Mouse (Mus musculus): ENCODE data around the gene Klhl6.

The Klhl6 gene

DNA sequence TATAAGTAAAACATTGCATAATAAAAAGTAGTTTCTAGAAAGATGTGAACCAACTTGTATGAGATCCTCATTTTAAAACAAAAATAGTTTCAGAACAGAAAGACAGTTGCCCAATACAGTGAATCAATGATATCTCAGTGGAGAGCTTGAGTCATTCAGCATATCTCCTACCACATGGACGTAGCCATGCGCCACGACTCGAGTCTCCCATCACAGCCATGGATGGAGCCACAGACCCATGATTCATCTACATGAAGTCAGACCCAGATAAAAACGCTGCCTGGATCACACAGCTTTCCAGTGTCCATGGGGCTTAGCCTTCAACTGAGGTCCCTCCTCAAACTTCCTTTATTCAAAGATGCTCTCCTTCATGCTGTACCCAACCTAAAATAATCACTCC is 13.3 kb downstream of the Klhl6 start:
- DNase-seq (ENCODE audit: low spot score): no peak

DNA sequence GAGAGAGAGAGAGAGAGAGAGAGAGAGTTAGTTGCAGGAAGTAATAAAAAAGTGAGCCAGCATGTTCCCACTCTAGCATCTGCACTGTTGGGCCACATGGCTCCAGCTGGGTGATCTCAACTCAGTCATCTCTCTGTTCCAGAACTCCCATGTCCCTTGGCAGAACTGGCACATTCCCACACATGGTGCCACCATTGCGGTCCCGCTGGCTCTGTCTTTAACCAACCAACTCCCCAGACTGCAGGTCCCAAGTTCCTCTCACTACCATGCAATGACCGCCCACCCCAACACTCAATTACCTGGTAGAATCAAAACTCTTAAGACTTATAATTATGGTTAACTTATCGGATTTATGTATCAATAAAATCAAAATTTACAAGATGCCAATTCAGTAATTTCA is 14.2 kb downstream of the Klhl6 start:
- no peak for DNase-seq (ENCODE audit: low spot score)

DNA sequence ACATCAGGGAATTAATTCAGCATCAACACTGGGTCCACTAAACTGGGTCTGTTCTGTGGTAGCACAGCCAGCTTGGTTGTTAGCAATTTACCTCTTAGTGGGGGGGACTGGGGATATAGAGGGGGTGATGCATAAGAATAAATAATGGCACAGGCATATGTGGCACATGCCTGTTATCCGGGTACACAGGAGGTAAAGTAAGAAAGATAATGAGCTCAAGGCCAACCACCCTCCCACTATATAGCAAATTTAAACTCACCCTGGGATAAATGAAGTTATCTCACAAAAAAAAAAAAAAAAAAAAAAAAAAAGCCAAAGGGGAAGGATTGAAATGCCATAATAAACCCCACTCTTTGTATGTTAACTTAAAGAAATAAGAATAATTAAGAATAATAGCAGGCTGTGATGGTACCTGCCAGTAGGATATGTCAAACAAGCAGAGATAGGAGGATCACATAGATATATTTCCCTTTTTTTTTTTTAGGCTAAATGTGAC is 14.9 kb downstream of the Klhl6 start:
- DNase-seq (ENCODE audit: low spot score): no peak

DNA sequence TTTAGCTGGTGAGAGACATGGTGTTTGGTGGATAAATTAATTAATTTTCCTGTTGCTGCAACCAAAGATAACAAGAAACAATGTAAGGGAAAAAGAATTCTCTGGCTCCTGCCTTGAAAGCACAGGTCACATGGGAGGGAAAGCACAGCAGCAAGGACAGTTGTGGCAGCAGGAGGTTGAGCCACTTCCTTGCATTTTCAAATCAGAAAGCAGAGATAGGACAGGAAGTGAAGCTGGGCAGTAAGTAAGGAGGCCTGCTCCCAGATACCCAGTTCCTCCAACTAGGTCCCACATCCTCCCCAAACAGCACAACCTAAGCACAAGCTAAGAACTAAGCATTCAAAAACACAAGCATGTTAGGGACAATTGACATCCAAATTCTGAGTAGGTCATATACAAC is 15.9 kb downstream of the Klhl6 start:
- no peak for DNase-seq (ENCODE audit: low spot score)

DNA sequence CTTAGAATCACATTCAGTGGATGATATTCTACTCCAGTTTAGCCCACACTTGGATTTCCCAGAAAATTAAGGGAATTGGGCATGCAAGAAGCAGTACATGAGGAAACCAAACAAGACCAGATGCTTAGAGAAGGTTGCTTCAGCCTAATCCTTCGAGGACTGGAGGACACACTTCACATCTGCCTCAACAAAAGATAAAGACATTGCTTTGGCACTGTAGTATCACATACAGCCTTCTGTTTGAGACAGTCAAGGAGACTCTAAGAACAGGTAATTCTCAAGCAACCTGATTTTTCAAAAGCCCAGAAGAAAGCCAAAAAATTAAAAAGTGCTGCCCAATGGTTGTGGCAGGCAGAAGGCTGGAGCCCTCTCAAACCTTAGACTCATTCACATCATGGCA is 16.4 kb downstream of the Klhl6 start:
- DNase-seq (ENCODE audit: low spot score): no peak

DNA sequence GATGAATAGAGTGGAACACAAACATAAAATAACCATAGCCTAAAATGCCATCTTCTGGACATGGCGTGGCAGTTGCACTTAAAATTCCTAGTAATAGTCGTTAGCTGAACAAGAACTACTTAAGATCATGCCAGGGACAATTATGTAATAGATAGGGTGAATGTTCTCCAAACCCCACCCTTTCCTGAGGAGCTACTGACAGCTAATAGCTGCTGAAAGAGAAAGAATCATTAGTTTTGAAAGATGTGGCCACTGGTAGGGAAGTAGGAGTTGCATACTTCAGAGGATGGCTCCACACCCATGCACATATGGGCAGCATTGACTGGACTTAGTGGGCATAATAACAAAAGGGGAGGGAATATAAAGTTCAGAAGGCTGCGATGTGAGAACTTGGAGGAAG is 19.9 kb downstream of the Klhl6 start:
- DNase-seq (ENCODE audit: low spot score): no peak

DNA sequence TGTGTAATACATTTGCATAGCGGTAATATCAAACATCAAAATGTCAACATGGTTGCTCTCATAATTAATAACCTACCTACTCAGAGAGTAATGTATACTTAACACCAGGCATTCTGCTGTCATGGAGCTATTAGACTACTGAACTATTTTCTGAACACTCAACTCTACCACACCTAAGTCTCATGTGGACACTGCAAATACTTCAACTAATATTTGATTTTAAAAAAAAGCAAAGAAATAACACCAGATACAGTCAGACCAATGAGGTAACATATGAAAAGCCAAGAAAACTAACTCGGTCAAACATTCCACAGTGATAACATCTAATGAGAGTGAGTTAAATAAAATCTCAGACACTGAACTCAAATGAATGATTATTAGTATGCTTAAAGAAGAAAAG is 21.8 kb downstream of the Klhl6 start:
- DNase-seq (ENCODE audit: low spot score): no peak

DNA sequence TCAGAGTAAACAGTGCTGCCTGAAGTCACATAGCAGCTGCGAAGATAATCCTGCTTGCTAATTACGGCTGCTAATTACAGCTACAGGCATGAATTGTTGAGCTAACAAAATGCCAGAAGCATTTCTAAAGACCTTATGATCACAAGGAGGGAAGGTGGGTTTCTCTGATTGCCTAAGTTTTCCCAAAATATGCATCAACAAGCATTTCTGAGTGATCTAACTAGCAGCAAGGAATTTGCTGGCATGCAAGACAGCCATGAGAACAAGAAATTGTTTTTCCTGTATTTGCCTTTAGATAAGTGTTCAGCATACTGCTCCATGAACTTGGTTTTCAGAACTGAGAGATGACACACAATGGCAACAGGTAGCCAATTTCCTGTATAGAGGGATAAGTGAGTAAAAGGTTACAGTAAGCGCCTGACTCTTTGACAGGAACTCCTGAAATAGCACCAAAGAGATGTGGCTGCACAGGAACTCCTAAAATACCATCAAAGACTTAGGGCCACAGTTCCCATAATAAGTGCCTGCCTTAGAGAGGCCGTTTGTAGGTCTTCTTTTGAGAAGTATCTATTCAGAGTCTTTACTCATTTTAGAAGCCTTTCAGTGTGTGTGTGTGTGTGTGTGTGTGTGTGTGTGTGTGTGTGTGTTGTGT is 22.3 kb downstream of the Klhl6 start:
- DNase-seq (ENCODE audit: low spot score): no peak

DNA sequence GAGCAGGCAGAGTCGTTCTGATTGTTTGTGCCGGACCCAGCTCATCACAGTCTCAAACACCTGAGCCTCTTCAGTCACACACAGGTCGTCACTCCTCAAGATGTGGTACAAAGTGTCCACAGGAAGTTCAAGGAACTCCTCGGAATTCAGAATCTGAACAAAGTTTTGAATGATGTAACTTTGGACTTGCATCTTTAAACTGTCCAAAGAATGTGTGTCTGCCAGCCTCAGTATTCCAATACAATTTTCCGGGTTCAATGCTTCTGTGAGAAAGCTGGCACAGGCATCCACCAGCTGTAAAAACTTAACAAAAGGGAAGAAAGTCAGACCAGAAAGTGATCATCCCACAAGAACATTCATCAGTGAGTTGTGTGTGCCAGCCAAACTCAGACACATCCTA is 25.8 kb downstream of the Klhl6 start:
- DNase-seq (ENCODE audit: low spot score): no peak

DNA sequence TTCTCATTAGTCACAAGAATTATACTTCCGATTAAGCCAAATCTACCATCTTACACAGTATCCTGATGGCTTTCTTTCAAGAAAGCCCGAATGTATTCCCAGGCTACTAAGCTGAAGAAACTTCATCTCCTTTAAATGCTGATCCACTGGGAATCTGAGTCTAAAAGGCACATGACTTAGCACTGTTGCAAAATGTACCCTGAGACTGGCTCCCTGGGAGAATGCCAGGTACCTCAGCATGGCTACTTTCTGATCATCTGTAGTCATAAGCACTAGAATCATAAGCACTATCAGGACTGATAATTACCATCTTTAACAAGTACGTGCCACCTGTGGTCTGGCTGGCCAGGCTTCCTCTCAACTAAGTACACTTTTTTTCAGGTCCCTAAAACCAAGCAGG is 35.5 kb downstream of the Klhl6 start:
- DNase-seq (ENCODE audit: low spot score): no peak

DNA sequence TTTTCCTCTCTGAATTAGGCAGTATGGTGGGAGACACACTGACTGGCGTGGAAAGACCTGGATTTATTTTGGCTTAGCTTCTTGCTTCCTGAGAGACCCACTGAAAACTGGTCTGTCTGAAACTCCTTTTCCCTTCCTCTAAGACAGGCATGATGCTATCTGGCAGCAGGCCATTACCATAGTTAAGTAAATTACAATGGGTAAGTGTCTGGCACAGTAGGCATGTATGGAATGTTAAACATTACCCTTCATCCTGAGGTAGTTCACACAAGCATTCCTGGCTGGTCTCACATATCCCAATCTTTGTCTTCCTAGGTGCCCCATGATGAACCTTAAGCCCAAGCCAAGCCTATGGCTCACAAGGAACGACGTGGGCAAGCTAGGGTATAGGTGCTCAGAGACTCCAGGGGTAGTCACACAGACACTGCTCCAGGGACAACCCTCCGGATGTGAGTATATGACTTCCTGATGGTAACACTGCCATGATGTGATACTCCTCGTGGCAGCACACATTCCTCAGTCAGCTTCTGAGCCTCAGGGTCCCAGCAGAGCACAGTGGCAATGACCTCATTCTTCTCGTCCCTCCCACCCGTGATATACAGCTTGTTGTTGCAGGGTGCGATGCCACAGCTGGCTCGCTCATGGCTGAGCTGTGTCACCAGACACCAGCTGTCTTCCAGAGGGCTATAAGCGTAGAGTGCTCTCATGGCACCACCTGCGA is 36.1 kb downstream of the Klhl6 start:
- DNase-seq (ENCODE audit: low spot score): no peak

DNA sequence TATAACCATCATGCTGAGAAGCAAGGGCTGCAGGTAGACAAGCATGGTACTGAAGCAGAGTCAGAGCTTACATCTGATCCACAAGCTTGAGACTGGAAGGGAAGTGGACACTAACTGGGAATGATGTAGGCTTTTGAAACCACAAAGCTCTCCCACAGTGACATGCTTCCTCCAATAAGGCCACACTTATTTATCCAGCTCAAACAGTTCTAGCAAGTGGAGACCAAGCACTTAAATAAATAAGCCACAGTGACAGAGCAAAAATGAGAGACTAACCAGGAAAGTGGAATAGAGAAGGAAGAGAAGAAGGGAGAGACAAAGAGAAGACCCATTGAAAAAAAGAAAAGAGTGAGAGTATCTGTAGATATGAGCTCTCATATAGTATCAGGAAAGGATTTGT is 62.0 kb downstream of the Klhl6 start:
- DNase-seq (ENCODE audit: low spot score): no peak

DNA sequence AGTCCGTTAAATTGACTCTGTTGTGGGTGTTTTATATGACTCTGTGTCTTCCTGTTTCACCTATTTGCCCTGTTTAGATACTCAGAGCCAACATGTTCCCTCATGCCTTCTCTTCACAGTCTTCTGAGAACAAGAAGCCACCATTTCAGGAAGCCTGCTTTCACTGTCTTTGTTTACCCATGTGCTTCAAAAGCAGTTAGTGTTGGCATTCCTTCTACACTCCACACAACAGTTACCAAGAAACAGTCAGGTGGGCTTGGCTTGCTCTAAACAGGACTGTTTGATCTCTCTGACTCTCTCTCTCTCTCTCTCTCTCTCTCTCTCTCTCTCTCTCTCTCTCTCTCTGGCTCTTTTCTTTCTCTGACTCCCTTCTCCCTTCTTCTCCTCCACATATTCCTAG is 64.6 kb downstream of the Klhl6 start:
- DNase-seq (ENCODE audit: low spot score): no peak

DNA sequence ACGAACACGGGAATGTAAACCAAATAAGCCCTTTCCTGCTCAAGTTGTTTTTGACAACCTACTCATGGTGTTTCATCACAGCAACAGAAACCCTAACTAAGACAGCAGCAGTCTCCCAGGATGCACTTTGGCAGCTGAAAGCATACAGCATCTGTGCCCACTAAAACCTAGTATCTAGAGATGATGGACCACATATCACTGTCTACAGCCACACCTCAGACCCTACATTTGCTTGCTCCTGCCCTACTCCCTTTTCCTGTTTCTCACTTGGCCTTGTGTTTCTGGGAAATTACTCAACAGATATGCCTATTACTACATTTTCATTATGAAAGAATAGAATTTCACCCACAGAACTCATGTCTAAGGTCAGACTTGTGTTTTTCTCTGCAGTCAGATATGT is 70.3 kb downstream of the Klhl6 start:
- no peak for DNase-seq (ENCODE audit: low spot score)

DNA sequence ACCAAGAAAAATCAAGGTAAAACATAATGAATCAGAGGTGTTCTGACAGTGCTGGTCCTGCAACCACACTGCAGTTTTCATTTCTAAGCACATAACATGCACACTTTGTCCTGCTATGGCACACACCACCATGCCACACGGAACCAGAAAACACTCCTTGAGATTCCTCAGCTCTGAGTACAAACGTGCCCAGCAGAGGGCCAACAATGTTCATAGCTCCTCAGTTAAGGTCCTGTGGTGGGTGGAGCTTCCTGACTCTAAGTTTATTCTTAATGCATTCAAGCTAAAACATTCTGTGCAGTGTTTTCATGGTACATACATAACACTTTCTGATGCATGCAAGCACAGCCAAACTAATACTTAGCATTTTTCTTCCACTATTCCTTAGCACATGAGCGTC is 74.5 kb downstream of the Klhl6 start:
- DNase-seq (ENCODE audit: low spot score): no peak

DNA sequence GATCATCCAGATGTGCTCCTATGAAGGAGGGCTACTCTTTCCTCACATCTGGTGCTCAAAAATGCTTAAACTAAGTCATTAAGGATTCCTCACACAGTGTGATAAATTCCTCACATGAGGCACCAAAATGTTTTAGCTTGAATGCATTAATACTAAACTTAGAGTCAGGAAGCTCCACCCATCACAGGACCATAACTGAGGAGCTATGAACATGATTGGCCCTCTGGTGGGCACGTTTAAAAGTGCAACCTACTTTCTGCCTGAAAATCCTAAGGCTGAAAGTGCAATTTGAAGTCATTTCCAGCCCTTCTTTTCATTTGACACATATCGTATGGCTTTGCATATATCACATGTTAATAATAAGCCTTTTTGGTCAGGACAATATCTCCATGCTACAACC is 75.7 kb downstream of the Klhl6 start:
- no peak for DNase-seq (ENCODE audit: low spot score)

DNA sequence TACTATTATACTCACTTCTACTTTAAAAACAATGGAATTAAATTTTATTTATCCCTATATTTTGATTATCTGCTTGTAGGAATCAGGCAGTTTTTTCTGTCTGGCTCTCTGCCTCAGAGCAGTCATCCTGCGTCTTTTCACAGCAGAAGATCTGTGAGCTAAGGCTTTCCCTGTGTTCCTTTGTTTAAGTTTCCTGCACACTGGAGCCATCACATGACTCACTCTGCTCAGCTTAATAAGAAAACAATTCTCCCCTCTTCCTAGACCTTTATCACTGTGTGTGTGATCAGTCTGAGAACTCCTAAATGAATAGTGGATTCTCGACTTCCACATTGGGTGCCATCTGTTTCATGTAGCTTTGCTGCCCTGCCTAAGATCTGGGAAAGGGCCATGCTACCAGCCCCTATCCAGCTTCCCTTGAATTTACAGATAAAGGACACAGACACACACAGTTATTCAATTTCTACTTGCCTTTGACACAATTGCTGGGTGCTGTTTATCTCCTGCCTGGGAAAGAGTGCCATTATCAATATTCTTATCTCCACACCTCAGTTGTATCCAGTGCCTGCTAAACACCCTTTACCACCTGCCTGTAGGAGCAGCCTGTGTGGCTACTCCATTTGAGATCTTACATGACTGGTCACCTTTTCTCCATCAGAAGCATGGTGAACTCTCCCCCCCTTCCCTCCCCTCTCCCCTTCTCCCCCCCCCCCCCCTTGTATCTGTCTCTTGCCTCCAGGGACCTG is 77.9 kb downstream of the Klhl6 start:
- no peak for DNase-seq (ENCODE audit: low spot score)

DNA sequence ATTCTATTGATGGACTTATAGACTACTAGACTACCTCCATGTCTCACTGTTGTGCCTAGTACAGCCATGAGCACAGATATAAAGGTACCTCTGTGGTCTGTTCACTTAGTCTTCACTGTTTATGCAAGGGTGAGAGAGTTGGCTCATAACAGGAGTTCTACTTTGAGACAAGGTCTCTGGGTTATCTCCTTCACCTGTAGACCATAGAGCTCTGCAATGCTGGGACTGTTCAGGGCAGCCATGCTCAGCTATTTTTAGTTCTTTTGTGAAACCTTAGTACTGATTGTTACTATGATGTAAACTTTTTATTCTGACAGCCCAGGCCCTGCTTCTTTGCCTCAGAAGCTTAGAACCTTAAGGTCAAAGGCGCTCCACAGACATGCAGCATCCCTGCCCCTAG is 79.0 kb downstream of the Klhl6 start:
- no peak for DNase-seq (ENCODE audit: low spot score)
